In the genomic region with DNA sequence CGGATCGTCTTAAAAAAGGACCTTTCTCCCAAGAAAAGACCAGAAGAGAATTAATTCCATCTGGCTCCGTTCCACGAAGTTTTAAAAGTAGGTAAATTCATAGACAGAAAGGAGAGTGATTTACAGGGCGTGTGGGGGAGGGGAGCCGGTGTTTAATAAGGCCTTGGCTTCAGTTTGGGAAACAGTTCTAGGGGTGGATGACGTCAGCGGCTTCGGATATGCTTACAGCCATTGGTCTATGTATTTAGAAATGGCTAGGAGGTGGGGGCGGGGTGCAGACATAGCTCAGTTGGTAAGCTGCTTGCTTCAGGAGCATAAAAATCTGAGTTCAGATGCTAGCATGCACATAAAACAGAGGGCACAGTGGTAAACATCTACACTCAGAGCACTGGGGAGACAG, we compare ENCODE assay signal across 12 mouse cellular contexts.
A peak's percentile ranks its signal among the peaks of the same experiment; 100 is the strongest.
DNase-seq lines count a peak whose midpoint lies in the region; ATAC-seq lines count a peak whose summit lies in the region.
"Had no signal": no experiment of that assay in that cellular context is flagged by ENCODE, and none has a peak within 500 bp of the region (broad histone marks: within the 10 kb centered on the region; RNA-seq: fewer than 3 reads in every experiment).

No protein-coding gene starts in this region.

- ATAC-seq in embryonic facial prominence, embryonic 13.5 days (ENCODE audit: insufficient number of reproducible peaks, insufficient read depth, low FRiP score, low TSS enrichment, low read depth), result no peak

- H3K9me3 ChIP-seq in embryonic facial prominence, embryonic 13.5 days, result 0 out of 2 replicates have a peak, but pooled peaks cover 4% of the 10 kb centered on the region

- no peaks in the 10 kb centered on the region for H3K36me3 ChIP-seq in embryonic facial prominence, embryonic 13.5 days
- H3K36me3 ChIP-seq: heart, embryonic 13.5 days; hindbrain, embryonic 13.5 days had no signal

- no peak overlapping the region for H3K4me2 ChIP-seq in embryonic facial prominence, embryonic 13.5 days
- H3K4me2 ChIP-seq: heart, embryonic 13.5 days; hindbrain, embryonic 13.5 days had no signal

- DNase-seq in kidney, postnatal 10 days, result peak; percentile 49
- no peak for DNase-seq in kidney, postnatal 14 days
- peak; percentile 36 for DNase-seq in R1 (ENCODE audit: low read depth, low spot score)
- peak; percentile 51 to 53 for DNase-seq in right cerebral cortex, adult 2 months (ENCODE audit: low spot score in 2 of 2)
- no peak for DNase-seq in retina, embryonic 14.5 days (ENCODE audit: low spot score)
- no peak for DNase-seq in spleen, postnatal 36 days (ENCODE audit: low spot score in 2 of 2)
- DNase-seq: lung, postnatal 14 days; midbrain, embryonic 14.5 days; thymus, postnatal 25 days had no signal

- WGBS in embryonic facial prominence, embryonic 13.5 days, result 42% methylated on average over 10 of the region's 10 CpGs

- H3K4me1 ChIP-seq in embryonic facial prominence, embryonic 13.5 days, result peaks cover 63% of the 10 kb centered on the region

- H3K9ac ChIP-seq in embryonic facial prominence, embryonic 13.5 days, result no peak overlapping the region
- H3K9ac ChIP-seq: heart, embryonic 13.5 days; hindbrain, embryonic 13.5 days had no signal

- H3K4me3 ChIP-seq in embryonic facial prominence, embryonic 13.5 days, result no peak overlapping the region
- H3K4me3 ChIP-seq: heart, embryonic 13.5 days; hindbrain, embryonic 13.5 days had no signal

- H3K27ac ChIP-seq in embryonic facial prominence, embryonic 13.5 days, result peak overlapping the region; percentile 60
- H3K27ac ChIP-seq: heart, embryonic 13.5 days; hindbrain, embryonic 13.5 days had no signal

- no peaks in the 10 kb centered on the region for H3K27me3 ChIP-seq in embryonic facial prominence, embryonic 13.5 days
- H3K27me3 ChIP-seq: heart, embryonic 13.5 days had no signal

Comparison
In these comparisons a context has a peak if more than half of its experiments do, and no peak if none do; other contexts are left out.
1. DNase-seq: peak in kidney, postnatal 10 days (single experiment), R1 (single experiment) and right cerebral cortex, adult 2 months (2 of 2); none in kidney, postnatal 14 days (single experiment), retina, embryonic 14.5 days (single experiment) and spleen, postnatal 36 days (0 of 2).